Mouse (Mus musculus) midbrain, embryonic 10.5 days (tissue): Measurements from ENCODE around the gene Slc5a10. TPM values are rescaled to one million over a fixed set of nuclear protein-coding genes. Genes with fewer than 3 reads are reported as not detected.

ENCODE experiments used
- DNase-seq: peaks from one replicate; pipeline ENCODE4 v3.0.0-alpha.2; 2017; ENCODE audit warnings: low spot score
- H3K27ac ChIP-seq: fragments of 300-500 bp; sonication (generic); replicated peaks from 2 replicates; pipeline ENCODE4 v1.5.1; 2016; ENCODE audit warnings: mild to moderate bottlenecking
- H3K27me3 ChIP-seq: fragments of 300-500 bp; sonication (generic); 2 replicates; pipeline ENCODE4 v1.6.1; 2016; ENCODE audit warnings: low read depth, mild to moderate bottlenecking; ENCODE audit not compliant: poor library complexity, severe bottlenecking
- H3K36me3 ChIP-seq: fragments of 300-500 bp; sonication (generic); 2 replicates; pipeline ENCODE4 v1.6.1; 2016; ENCODE audit warnings: mild to moderate bottlenecking, moderate library complexity
- H3K4me1 ChIP-seq: fragments of 300-500 bp; sonication (generic); 2 replicates; pipeline ENCODE4 v1.6.1; 2016
- H3K4me3 ChIP-seq: fragments of 300-500 bp; sonication (generic); 2 replicates; pipeline ENCODE4 v1.5.1; 2016; ENCODE audit warnings: mild to moderate bottlenecking, moderate library complexity
- H3K9me3 ChIP-seq: fragments of 300-500 bp; sonication (generic); replicated peaks from 2 replicates; pipeline ENCODE4 v1.6.1; 2016; ENCODE audit warnings: mild to moderate bottlenecking
- WGBS: fragments of 180-500 bp; shearing (Covaris S2); methylation state at CpG from one replicate; pipeline ENCODE4 v1.1.7; 2016; 5-methylcytosine and 5-hydroxymethylcytosine counted together
- polyA plus RNA-seq: library from polyadenylated mRNA; unstranded; fragments of >200 nt; fragmentation: Nextera tagmentation; extraction: Ambion mirVana; gene quantifications from 2 replicates; pipeline ENCODE4 v1.2.1, GENCODE M21; 2016

Gene Slc5a10
- polyA plus RNA-seq, 1 experiment from 2014 or later: not detected

DNA sequence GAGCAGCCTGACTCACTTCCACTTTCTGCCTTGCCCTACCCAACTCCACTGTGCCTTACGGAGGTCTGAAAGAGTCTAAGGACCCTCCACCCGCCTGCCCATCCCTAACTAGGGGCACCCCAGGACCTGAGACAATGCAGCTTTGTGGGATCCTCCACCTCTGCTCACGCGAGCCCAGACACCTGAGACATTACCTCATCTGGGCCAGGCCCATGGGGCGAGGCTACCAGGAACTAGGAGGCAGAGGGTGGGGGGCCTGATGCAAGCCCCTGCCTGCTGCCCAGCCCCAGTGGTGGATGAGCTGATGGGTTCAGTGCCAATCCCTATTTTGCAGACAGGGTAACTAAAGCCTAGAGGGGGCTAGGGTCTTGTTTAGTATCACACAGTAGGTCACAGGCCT, 21.2 kb downstream of the Slc5a10 start:
- DNase-seq: no peak
- no peaks in the 10 kb centered on the region for H3K27me3 ChIP-seq
- no peaks in the 10 kb centered on the region for H3K9me3 ChIP-seq
- H3K4me1 ChIP-seq: peaks cover 31% of the 10 kb centered on the region
- no peaks in the 10 kb centered on the region for H3K36me3 ChIP-seq
- H3K4me3 ChIP-seq: no peak overlapping the region
- peak overlapping the region; percentile 53 for H3K27ac ChIP-seq
- WGBS: 88% methylated on average over 5 of the region's 5 CpGs

DNA sequence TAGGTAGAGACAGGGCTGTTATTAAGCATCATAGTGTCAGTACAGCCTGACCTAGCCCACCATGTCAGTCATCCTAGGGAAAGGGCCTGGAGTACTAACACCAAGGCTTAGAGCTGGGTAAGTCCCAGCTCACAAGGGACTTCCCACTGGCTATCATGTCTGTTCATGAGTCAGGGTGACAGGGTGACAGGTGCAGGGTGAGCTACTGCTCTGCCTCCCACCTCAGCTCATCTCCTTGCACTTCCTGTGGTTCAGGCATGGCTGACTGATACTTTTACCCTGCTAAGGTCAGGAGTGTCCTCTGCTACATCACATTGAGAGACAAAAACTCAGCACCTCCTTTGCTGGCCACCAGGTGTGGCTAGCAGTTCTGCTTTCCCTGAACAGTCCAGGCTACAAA, 21.8 kb downstream of the Slc5a10 start:
- peaks cover 31% of the 10 kb centered on the region for H3K4me1 ChIP-seq
- H3K27ac ChIP-seq: no peak overlapping the region
- DNase-seq: no peak
- no peaks in the 10 kb centered on the region for H3K9me3 ChIP-seq
- no peaks in the 10 kb centered on the region for H3K36me3 ChIP-seq
- H3K4me3 ChIP-seq: no peak overlapping the region
- H3K27me3 ChIP-seq: no peaks in the 10 kb centered on the region

DNA sequence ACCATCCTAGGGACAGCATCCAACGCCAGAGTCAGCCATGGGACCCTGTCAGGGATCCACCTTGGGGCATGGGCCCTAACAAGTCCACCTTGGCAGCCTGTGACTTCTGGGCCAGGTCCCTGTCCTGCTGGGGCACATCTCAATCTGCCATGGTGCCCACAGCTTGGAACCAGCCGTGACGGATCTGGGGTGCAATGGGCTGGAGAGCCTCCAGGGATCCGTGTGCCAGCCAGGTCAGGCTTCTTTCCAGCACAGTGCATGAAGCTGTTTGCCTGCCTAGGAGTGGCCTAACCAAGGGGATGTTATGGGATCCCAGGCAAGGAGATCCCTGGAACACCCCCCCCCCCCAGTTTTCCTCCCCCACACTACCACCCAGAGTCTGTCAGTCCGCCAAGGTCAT, 27.6 kb downstream of the Slc5a10 start:
- Histone ChIP-seq H3K9me3 (no peaks in the 10 kb centered on the region), H3K4me3 (no peak overlapping the region), H3K27me3 (no peaks in the 10 kb centered on the region), H3K36me3 (no peaks in the 10 kb centered on the region), H3K4me1 (no peaks in the 10 kb centered on the region), H3K27ac (no peak overlapping the region)
- WGBS: 94% methylated on average over 5 of the region's 5 CpGs
- no peak for DNase-seq

DNA sequence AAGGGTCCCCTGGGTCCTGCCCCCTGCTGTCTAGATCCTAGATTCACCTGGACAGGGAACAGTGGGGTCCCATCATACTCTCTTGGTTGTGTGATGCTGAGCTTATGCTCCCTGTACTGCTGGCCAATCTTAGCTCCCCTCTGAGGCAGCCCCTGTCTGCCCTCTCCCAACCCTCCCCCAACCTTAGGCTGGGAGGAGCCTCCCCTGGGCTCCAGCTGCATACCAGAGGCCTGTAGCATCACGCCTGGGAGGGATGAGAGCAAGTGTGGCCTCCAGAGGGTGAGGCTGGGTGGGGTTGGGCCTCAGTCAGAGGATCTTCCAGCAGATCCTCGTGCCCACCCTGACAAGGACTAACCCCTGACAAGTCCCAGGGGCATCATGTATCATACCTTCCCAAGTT, 33.0 kb downstream of the Slc5a10 start:
- Histone ChIP-seq H3K9me3 (no peaks in the 10 kb centered on the region), H3K4me1 (peaks cover 28% of the 10 kb centered on the region), H3K27me3 (peaks cover 46% of the 10 kb centered on the region), H3K27ac (no peak overlapping the region), H3K4me3 (no peak overlapping the region), H3K36me3 (no peaks in the 10 kb centered on the region)
- WGBS: 50% methylated on average over 2 of the region's 2 CpGs
- DNase-seq: no peak

DNA sequence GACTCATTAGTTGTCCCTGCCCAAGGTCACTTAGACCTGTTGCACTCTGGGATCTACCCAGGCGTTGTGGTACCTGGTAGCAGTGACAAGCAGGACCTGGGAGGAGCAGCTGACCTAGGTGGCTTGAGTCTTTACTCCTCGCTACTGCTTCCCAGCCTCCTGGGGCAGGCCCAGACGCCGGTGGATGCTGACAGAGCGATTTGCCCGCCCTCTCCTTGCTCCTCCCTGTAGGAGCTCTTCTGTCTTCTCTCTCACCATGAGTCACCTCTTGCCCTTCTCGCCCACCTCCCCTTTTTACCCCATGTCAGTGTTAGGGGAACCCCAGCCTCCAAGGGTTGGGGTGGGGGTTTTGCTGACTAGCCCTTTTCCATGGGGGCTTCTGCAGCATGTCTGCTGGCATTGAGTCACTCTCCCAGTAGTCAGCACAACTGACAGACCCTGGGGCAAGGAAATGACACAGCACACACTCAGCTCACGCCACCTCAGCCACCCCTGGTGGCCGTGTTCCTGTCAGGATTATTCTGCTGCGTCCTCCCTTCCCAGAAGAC, 33.6 kb downstream of the Slc5a10 start:
- 43% methylated on average over 10 of the region's 10 CpGs for WGBS
- peaks cover 49% of the 10 kb centered on the region for H3K27me3 ChIP-seq

DNA sequence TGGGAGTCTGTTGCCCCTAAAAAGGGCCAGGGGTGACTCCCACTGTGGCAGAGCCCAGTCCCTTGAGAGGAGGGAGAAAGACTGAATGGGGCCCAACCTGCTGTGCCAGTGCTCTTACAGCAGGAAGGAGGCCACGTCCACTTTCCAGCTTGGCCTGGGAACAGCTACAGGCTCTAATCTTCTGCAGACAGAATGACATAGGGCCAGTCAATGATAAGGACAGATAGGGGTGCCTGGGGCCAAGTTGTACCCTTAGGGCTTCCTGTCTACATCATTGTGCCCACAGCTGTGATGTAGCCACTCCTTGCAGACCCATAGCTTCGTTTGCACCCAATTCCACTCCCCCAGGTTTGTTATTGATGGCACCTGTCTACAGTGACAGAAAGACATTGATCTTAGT, 34.5 kb downstream of the Slc5a10 start:
- no peak for DNase-seq
- Histone ChIP-seq H3K27ac (no peak overlapping the region), H3K4me3 (no peak overlapping the region), H3K9me3 (no peaks in the 10 kb centered on the region), H3K4me1 (peaks cover 33% of the 10 kb centered on the region), H3K27me3 (peaks cover 49% of the 10 kb centered on the region), H3K36me3 (no peaks in the 10 kb centered on the region)
- WGBS: 69% methylated on average over 2 of the region's 2 CpGs

More for the DNA sequence above, 33.6 kb downstream of the Slc5a10 start:
- Histone ChIP-seq H3K36me3 (no peaks in the 10 kb centered on the region), H3K4me1 (peaks cover 33% of the 10 kb centered on the region), H3K9me3 (no peaks in the 10 kb centered on the region), H3K4me3 (no peak overlapping the region), H3K27ac (no peak overlapping the region)
- DNase-seq: no peak

DNA sequence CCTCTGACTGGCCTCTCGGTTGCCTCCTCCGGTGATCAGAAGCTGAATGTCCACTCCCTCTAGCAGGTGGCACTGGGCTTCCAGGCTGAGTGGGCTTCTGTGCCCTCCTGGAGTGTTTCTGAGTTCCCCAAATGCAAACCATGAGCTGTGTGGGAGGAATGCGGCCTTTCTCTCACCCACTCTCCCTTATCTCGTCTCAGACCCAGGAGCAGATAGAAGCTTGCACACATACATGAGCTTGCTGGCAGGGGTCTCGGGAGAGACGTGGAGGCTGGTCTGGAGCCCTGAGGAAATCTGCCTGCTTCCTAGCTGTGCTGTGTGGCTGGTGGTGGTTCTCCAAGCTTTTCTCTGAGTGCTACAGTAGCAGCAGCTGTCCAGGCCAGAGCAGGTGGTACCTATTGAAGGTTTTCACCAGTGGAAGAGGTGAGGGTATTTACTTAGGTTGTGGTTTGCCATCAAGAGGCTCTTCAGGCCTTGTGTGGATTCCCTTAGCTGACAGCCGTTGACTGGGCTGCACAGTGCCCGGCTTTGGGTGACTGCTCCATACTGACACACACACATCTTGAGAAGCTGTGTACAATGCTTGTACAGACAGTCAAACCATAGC, 35.4 kb downstream of the Slc5a10 start:
- 73% methylated on average over 8 of the region's 8 CpGs for WGBS
- H3K4me3 ChIP-seq: peak overlapping the region; percentile 53
- no peaks in the 10 kb centered on the region for H3K9me3 ChIP-seq
- no peak for DNase-seq
- peaks cover 49% of the 10 kb centered on the region for H3K27me3 ChIP-seq
- no peak overlapping the region for H3K27ac ChIP-seq
- no peaks in the 10 kb centered on the region for H3K36me3 ChIP-seq
- H3K4me1 ChIP-seq: peaks cover 33% of the 10 kb centered on the region

DNA sequence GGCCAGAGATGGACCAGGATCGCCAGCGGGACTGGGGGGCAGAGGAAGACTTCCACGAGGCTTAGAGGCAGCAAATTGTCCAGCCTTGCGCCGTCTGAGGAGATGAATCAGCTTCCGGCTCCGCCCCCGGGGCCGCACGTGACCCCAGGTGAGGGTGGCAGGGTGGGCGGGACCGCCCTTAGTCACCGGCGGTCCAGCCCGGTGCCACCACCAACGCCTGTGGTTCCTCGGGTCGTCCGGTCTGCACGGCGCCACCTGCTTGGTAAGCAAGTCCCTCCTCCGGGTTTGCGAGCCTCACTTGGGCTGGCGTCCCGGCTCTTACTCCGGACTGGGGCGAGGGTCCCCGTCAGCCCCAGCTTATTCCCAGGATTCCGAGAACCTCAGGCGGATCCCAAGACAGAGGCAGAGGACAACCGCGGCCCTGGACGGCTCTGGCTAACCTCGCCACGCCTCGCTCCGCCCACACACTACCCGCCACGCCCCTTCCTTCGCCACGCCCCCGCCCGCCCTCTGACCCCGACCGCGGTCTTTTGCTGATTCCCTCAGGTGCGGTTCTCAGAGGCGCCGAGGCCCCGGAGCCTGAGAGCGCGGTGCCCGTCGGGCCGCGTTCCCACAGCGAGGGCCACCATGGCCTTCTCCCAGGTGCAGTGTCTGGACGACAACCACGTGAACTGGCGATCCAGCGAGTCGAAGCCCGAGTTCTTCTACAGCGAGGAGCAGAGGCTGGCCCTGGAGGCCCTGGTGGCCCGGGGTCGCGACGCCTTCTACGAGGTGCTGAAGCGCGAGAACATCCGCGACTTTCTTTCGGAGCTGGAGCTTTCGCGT, 36.5 kb downstream of the Slc5a10 start, which contains the start of gene Fam83g:
Gene Fam83g, plus strand, starts transcription at position 185 of the 825 bp plus-strand sequence.
- Histone ChIP-seq H3K36me3 (no peaks in the 10 kb centered on the region), H3K27me3 (peaks cover 49% of the 10 kb centered on the region), H3K27ac (peak within 1 kb of the TSS; percentile 38; the same call in 1 of the 2 replicates), H3K4me3 (peak within 1 kb of the TSS; percentile 53), H3K4me1 (peaks cover 33% of the 10 kb centered on the region), H3K9me3 (no peaks in the 10 kb centered on the region)
- DNase-seq: peak; percentile 73
- 2% methylated on average over 76 of the region's 76 CpGs for WGBS

DNA sequence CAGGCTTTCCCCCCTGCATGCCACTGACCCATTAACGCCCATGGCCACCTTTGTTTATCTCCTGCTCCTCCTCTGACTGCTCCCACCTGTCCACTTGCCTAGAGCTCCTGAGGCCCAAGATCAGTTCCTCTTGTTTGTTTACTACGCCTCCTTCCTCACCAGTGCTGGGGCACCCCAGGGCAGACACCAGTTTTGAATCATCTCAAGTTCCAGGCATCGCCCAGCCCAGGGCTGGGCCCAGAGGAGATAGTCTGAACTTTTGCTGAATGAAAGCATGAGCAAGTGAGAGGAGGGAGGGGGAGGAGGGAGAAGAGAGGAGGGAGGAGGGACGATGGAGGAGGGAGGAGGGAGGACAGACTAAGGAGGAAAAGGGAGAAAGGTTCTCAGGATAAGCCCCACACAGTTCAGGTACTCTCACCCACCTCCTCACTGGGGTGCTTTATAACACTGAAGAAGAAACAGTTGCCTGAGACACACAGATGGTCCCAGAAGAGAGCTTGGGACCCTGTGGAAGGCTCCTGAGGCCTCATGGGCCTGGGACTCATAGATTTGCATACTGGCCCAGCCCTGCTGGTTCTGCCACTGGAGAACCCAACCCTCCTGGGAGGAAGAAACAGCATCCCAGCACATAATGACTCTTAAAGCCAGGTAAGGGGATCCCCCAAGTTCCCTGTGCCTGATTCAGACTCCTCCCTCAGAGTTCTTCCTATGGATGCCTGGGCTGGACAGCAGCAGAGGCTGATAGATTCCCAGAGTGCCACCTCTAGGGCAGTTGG, 41.3 kb downstream of the Slc5a10 start:
- no peak overlapping the region for H3K27ac ChIP-seq
- H3K36me3 ChIP-seq: no peaks in the 10 kb centered on the region
- no peaks in the 10 kb centered on the region for H3K9me3 ChIP-seq
- no peak for DNase-seq
- WGBS: 66% methylated on average over 4 of the region's 4 CpGs
- H3K27me3 ChIP-seq: peaks cover 31% of the 10 kb centered on the region
- H3K4me1 ChIP-seq: peaks cover 28% of the 10 kb centered on the region
- H3K4me3 ChIP-seq: no peak overlapping the region

DNA sequence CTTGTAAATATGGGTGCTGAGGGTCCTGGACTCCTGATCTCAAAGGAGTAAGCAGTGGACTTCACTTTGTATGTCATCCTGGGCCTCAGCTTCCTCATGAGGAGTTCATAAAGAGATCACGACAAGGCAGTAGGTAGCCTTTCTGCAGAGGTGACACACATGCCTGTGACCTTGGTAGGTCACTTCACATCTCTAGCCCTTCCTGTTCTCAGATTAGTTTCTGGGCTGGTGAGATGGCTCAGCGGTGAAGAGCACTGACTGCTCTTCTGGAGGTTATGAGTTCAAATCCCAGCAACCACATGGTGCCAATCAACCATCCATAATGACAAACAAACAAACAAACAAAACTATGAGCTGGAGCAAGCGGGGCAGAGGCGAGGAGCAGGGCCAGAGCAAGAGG, 42.9 kb downstream of the Slc5a10 start:
- Histone ChIP-seq H3K4me3 (no peak overlapping the region), H3K36me3 (no peaks in the 10 kb centered on the region), H3K4me1 (peaks cover 29% of the 10 kb centered on the region), H3K27ac (no peak overlapping the region), H3K27me3 (peaks cover 30% of the 10 kb centered on the region), H3K9me3 (no peaks in the 10 kb centered on the region)
- WGBS: 85% methylated on average over 4 of the region's 4 CpGs
- DNase-seq: no peak

DNA sequence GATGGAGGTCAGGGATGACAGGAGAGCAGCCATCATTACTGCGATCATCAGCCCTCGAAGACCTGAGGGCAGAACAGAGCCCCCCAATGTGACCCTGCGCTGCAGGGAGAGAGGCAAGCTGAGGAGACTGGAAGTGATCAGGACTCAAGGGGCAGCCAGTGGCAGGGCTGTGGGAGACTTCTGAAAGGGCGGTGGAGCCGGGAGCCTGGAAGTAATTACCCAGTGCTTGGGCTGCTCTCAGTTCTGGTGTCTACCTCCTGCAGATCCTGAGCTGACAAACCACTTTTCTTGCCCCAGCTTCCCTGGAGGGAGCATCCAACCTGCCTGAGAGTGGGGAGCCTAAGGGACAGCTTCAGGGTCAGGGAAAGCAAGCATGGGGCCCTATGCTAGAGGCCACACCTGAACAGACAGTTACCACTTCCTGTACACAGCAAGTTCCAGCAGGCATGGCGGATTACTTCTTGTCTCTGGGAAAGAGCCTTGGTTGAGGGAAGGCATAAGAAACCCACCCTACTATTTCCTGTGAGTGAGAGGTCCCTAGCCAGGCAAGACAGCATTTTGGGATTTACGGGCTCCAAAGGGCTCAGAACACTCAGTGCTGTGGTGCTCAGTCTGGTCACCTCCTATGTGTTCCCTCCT, 44.3 kb downstream of the Slc5a10 start:
- WGBS: 74% methylated on average over 7 of the region's 7 CpGs
- no peak overlapping the region for H3K4me3 ChIP-seq
- DNase-seq: no peak
- H3K27me3 ChIP-seq: peaks cover 30% of the 10 kb centered on the region
- H3K27ac ChIP-seq: no peak overlapping the region
- no peaks in the 10 kb centered on the region for H3K36me3 ChIP-seq
- H3K4me1 ChIP-seq: peaks cover 27% of the 10 kb centered on the region
- H3K9me3 ChIP-seq: no peaks in the 10 kb centered on the region

DNA sequence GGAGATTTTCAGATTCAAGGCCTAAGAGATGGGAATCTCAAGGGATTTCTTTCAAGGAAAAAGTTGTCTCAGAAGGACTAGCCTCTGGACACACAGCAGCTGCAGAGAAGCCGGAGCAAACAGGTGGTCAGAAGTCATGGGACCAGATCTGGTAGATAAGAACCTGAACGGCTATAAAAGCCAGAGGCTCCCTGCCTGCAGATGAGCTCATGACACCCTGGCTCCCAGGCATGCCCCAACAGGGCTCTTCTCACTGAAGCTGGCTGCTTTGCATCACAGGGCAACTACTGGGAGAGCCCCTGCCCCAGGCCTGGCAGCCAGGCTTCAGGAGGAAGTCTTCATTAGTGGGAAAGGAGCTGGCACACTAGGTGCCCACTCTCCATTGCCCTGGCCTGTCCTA, 45.3 kb downstream of the Slc5a10 start:
- Histone ChIP-seq H3K4me1 (peaks cover 27% of the 10 kb centered on the region), H3K27ac (peak overlapping the region; percentile 64), H3K4me3 (no peak overlapping the region), H3K9me3 (no peaks in the 10 kb centered on the region), H3K27me3 (peaks cover 30% of the 10 kb centered on the region), H3K36me3 (no peaks in the 10 kb centered on the region)
- 70% methylated on average over 2 of the region's 2 CpGs for WGBS
- no peak for DNase-seq
